Mouse (Mus musculus): ENCODE data around the gene Jun. TPM values are rescaled to one million over a fixed set of nuclear protein-coding genes. Genes with fewer than 3 reads are reported as not detected.
A peak's percentile ranks its signal among the peaks of the same experiment; 100 is the strongest.

The Jun gene
- polyA plus RNA-seq, 1 experiment = 39.6 TPM

DNA sequence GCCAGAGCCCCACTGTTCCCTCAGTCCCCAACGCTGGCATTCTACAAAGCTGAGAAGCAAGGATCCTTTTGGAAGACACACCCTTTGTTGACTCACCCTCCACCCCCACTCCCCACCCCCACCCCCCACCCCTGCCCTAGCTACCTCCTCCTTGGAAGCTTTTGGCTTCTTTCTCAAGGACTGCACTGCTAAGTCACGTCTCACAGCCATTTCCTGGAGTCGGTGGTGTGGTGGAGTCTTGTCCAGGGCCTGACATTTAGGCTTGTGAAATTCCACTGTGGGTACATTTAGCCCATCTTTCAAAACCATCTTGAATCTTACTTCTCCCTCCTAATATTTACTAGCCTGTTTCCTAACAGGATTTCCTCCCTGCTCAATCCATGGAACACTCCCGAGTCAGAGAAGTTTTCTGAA is 42.7 kb upstream of the Jun start:
- H3K27ac ChIP-seq (ENCODE audit: insufficient read depth, low read depth, low read length) = no peak overlapping the region
- TF ChIP-seq CTCF (IDR thresholded peaks at IDR 0.05; ENCODE audit: low read depth, low read length) (no peak), POLR2A (IDR thresholded peaks at IDR 0.05; ENCODE audit: borderline replicate concordance, low read depth, low read length) (no peak)
- H3K4me3 ChIP-seq (ENCODE audit: insufficient read depth, low read length) = no peak overlapping the region
- peaks cover 52% of the 10 kb centered on the region for H3K4me1 ChIP-seq (ENCODE audit: control insufficient read depth, insufficient read depth, low read length)

DNA sequence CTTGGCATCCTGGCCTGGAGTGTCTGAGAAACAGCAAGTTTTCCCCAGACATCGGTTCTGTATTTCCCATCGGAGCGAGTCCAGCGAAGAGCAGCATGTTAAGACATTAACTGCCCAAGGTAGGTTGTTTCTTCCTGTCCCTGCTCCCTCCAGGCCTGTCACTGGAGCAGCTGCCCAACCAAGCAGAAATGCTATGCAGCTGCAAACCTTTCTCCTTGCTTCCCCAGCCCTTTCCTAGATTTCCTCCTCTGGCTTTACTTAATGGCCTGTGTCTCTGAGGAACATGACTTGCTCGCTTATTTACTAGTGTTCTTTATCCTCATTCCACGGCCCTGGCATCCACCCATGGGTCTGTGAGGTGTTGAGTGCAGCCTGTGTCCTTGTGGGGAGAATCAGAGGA is 41.6 kb upstream of the Jun start:
- Histone ChIP-seq H3K4me3 (ENCODE audit: insufficient read depth, low read length) (no peak overlapping the region), H3K27ac (ENCODE audit: insufficient read depth, low read depth, low read length) (no peak overlapping the region), H3K4me1 (ENCODE audit: control insufficient read depth, insufficient read depth, low read length) (peaks cover 49% of the 10 kb centered on the region)
- TF ChIP-seq CTCF (IDR thresholded peaks at IDR 0.05; ENCODE audit: low read depth, low read length) (no peak), POLR2A (IDR thresholded peaks at IDR 0.05; ENCODE audit: borderline replicate concordance, low read depth, low read length) (no peak)

DNA sequence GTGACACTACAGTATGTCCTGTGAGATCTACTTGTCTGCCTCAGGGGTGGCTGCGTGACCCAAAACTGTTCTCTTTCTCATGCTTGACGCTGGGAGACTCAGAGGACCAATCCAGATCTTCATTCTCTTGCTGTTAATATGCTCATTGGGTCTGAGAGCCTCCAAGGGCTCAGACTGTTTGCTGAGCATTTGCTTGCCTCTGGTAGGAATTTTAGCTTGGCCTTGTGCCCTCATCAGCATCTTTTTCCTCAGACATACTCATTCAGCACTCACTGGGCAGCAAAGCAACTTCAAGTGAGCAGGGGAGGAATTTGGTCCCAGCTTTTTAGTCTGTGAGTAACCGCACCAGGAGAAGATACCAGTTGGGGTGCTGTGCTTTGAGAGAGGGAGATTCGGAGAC is 40.5 kb upstream of the Jun start:
- TF ChIP-seq CTCF (IDR thresholded peaks at IDR 0.05; ENCODE audit: low read depth, low read length) (no peak), POLR2A (IDR thresholded peaks at IDR 0.05; ENCODE audit: borderline replicate concordance, low read depth, low read length) (no peak)
- H3K4me3 ChIP-seq (ENCODE audit: insufficient read depth, low read length) = no peak overlapping the region
- H3K4me1 ChIP-seq (ENCODE audit: control insufficient read depth, insufficient read depth, low read length) = peaks cover 42% of the 10 kb centered on the region
- no peak overlapping the region for H3K27ac ChIP-seq (ENCODE audit: insufficient read depth, low read depth, low read length)

DNA sequence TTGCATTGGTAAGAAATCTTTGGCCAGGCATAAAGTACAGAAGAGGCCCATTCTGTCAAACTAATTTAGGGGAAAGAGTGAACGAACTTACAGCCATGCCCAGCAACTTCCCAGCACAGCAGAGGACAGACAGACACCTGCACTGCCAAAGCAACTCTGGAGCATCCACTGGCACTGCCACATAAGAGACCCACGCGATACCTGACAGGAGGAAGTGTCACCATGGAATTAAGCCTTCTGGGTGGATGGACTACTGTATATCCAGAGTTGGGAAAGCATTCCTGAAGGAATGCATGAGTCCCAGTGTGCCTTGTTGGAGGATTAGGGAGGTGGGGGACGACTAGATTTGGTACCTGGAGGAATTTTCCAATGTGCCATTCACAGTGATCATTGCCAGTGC is 39.5 kb upstream of the Jun start:
- peaks cover 35% of the 10 kb centered on the region for H3K4me1 ChIP-seq (ENCODE audit: control insufficient read depth, insufficient read depth, low read length)
- no peak overlapping the region for H3K27ac ChIP-seq (ENCODE audit: insufficient read depth, low read depth, low read length)
- TF ChIP-seq CTCF (IDR thresholded peaks at IDR 0.05; ENCODE audit: low read depth, low read length) (no peak), POLR2A (IDR thresholded peaks at IDR 0.05; ENCODE audit: borderline replicate concordance, low read depth, low read length) (no peak)
- no peak overlapping the region for H3K4me3 ChIP-seq (ENCODE audit: insufficient read depth, low read length)

DNA sequence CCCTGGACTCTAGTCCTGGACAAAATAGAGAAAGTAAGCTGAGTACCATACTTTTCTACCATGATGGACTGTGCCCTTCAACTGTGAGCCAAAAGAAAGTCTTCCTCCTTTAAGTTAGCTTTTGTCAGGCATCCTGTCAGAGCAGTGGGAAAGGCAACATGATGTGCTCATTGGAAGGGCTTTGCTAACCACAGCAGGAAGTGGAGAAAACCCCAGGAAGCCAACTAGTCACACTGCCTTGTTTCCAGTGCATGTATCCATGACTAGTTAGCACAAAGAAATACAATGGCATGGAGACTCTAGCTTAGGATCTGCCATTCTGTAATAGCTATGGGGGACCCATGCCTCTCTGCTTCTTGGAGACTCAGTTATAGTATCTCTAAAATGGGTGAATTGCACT is 37.9 kb upstream of the Jun start:
- Histone ChIP-seq H3K4me1 (ENCODE audit: control insufficient read depth, insufficient read depth, low read length) (peaks cover 28% of the 10 kb centered on the region), H3K4me3 (ENCODE audit: insufficient read depth, low read length) (no peak overlapping the region), H3K27ac (ENCODE audit: insufficient read depth, low read depth, low read length) (no peak overlapping the region)
- TF ChIP-seq POLR2A (IDR thresholded peaks at IDR 0.05; ENCODE audit: borderline replicate concordance, low read depth, low read length) (no peak), CTCF (IDR thresholded peaks at IDR 0.05; ENCODE audit: low read depth, low read length) (no peak)

DNA sequence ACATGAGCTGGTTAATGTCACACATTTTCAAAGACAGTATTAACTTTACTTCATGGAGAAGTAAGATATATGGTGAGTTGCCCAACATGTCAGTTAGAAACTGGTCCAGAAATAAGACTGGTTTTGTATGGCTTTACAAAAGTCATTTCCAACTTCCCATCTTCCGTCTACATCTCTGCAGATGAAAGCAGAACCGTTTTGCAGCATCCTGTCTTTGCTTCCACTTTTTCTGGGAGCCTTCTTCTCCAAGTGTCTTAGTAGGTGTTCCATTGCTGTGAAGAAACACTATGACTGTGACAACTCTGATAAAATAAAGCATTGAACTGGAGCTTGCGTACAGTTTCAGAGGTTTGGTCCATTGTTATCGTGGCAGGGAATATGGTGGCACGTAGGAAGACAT is 37.0 kb upstream of the Jun start:
- Histone ChIP-seq H3K4me3 (ENCODE audit: insufficient read depth, low read length) (no peak overlapping the region), H3K27ac (ENCODE audit: insufficient read depth, low read depth, low read length) (0 out of 2 replicates have a peak overlapping the region, but pooled peaks have one; percentile 12), H3K4me1 (ENCODE audit: control insufficient read depth, insufficient read depth, low read length) (peaks cover 20% of the 10 kb centered on the region)
- no peak for TF ChIP-seq CTCF (IDR thresholded peaks at IDR 0.05; ENCODE audit: low read depth, low read length)
- no peak for TF ChIP-seq POLR2A (IDR thresholded peaks at IDR 0.05; ENCODE audit: borderline replicate concordance, low read depth, low read length)

GRCm38 (mm10) chr4:95083957-95084356 is 31.9 kb upstream of the Jun start:
- TF ChIP-seq POLR2A (IDR thresholded peaks at IDR 0.05; ENCODE audit: borderline replicate concordance, low read depth, low read length) (no peak), CTCF (IDR thresholded peaks at IDR 0.05; ENCODE audit: low read depth, low read length) (no peak)
- peak overlapping the region; percentile 50 for H3K27ac ChIP-seq (ENCODE audit: insufficient read depth, low read depth, low read length)
- H3K4me1 ChIP-seq (ENCODE audit: control insufficient read depth, insufficient read depth, low read length) = peaks cover 30% of the 10 kb centered on the region
- H3K4me3 ChIP-seq (ENCODE audit: insufficient read depth, low read length) = no peak overlapping the region

DNA sequence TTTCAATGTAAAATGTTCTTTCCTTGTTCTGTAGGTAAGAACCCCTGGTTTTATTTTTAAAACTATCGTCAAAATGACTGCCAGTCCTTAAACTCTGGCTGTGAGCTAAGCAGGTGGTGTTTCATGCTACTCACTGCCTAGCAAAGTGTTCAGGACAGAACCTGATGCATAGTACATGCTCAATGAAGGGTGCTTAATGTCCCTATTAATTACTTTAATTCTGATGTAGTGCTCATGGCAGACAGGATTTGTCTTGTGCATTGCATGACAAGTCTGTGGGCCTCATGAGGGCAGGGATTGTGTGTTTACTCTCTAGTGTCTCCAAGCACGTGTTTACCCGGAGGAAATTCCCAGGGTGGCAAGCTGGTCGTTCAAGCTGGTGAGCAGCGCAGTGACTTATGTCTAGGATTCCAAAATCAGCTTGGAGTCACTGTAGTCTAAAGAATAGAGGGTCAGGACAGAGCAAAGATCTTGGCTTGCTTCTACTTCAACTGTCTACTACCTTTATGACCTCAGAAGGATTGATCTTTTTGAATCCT is 31.2 kb upstream of the Jun start:
- no peak for TF ChIP-seq CTCF (IDR thresholded peaks at IDR 0.05; ENCODE audit: low read depth, low read length)
- TF ChIP-seq POLR2A (IDR thresholded peaks at IDR 0.05; ENCODE audit: borderline replicate concordance, low read depth, low read length) = no peak

GRCm38 (mm10) chr4:95082481-95083088 is 30.6 kb upstream of the Jun start:
- TF ChIP-seq POLR2A (IDR thresholded peaks at IDR 0.05; ENCODE audit: borderline replicate concordance, low read depth, low read length) (no peak), CTCF (IDR thresholded peaks at IDR 0.05; ENCODE audit: low read depth, low read length) (no peak)
- Histone ChIP-seq H3K27ac (ENCODE audit: insufficient read depth, low read depth, low read length) (peak overlapping the region; percentile 48), H3K4me3 (ENCODE audit: insufficient read depth, low read length) (no peak overlapping the region), H3K4me1 (ENCODE audit: control insufficient read depth, insufficient read depth, low read length) (peaks cover 23% of the 10 kb centered on the region)

More for the DNA sequence above, 31.2 kb upstream of the Jun start:
- Histone ChIP-seq H3K4me1 (ENCODE audit: control insufficient read depth, insufficient read depth, low read length) (peaks cover 23% of the 10 kb centered on the region), H3K27ac (ENCODE audit: insufficient read depth, low read depth, low read length) (no peak overlapping the region), H3K4me3 (ENCODE audit: insufficient read depth, low read length) (no peak overlapping the region)

DNA sequence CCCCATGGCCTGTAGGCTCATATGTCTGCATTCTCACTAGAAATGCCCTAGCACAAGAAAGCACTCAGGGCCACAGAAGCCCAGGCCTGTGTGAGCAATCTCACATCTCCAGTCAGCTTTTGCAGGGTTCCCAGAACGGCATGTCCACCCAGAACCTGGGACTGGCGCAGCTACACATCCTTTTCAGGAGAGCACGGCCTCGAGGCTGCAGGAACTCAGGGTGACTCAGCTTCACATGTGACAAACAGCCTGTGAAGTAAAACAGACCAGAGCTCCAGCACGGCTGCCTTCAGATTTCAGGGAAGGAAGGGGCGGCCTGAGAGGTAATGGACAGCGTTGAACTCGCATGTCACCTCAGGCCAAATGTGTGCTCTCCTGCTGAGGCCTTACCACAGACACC is 29.6 kb upstream of the Jun start:
- no peak for TF ChIP-seq POLR2A (IDR thresholded peaks at IDR 0.05; ENCODE audit: borderline replicate concordance, low read depth, low read length)
- TF ChIP-seq CTCF (IDR thresholded peaks at IDR 0.05; ENCODE audit: low read depth, low read length) = no peak
- Histone ChIP-seq H3K27ac (ENCODE audit: insufficient read depth, low read depth, low read length) (peak overlapping the region; percentile 41), H3K4me3 (ENCODE audit: insufficient read depth, low read length) (no peak overlapping the region), H3K4me1 (ENCODE audit: control insufficient read depth, insufficient read depth, low read length) (peaks cover 23% of the 10 kb centered on the region)

Data from bone marrow macrophage, adult 2 months (primary cell).